Mouse (Mus musculus) urinary bladder, postnatal 10 days (tissue): ENCODE data around the gene Pde6h.

Experiments
- DNase-seq: peaks from one replicate; pipeline ENCODE4 v3.0.0; 2022; ENCODE audit warnings: low spot score

Pde6h gene

DNA sequence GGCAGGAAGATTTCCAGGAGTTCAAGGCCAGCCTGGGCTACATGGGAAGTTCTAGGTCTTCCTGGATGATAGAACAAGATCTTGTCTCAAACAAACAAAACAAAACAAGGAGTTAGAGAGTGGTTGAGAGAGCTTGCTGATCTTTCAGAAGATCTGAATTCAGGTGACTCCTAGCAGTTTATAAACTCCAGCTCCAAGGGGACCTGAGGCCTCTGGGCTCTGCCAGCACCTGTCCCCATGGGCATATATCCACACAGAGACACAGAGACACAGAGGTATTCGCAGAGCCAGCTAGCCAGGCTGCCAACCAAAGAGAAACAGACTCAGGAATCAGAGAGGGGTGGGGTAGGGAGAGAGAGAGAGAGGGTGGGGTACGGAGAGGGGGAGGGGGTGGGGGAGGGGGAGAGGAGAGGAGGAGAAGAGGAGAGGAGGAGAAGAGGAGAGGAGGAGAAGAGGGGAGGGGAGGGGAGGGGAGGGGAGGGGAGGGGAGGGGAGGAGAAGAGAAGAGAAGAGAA, 10.8 kb upstream of the Pde6h start:
- no peak for DNase-seq

DNA sequence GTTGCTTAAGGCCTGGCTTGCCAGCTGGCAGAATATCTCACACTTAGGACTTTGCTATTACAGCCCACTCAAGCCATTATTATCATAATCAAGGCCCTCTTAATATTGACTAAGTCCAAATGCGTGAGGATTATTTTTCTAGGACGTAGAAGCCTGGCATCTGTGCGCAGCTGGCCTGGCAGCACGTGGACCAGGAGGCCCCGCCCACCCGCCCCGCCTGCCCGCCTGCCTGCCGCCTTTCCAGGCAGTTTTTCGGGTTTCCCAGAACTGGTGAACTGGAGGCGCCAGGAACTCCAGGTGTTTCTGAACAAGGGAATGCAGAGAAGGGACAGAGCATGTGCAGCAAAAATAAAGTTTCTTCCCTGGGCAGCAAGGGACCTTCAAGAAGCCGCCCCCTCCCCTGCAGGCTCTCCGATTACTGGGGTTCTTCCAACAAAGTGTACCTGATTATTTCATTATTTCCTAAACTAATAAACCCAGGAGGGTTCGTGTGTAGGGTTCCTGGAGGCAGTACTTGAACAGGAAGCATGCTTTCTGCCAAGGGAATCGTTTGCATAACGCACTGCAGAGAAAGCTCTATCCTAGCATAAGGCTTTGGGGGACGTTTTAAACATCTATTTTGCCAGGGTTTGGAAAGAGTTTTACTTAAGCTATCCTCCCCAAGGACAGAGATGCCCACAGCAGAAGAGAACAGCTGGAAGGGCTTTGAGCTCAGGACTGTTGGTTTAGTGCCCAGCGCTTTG, 10.1 kb upstream of the Pde6h start:
- DNase-seq, result no peak

DNA sequence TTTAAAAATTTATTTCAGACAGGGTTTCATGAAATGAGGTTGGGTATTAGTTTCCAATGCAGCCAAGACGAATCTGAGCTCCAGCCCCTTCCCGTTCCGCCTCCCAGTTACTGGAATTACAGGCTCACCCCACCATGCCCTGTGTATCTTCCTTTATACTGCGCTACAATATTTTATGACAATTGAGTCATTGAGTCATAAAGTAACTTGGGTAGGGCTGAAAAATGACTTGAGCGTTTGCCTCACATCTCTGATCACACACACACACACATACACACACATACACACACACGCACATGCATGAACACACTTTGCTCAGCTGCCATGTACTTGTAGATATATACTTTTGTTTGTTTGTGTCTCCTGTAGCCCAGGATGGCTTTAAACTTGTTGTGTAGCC, 9.4 kb upstream of the Pde6h start:
- no peak for DNase-seq

DNA sequence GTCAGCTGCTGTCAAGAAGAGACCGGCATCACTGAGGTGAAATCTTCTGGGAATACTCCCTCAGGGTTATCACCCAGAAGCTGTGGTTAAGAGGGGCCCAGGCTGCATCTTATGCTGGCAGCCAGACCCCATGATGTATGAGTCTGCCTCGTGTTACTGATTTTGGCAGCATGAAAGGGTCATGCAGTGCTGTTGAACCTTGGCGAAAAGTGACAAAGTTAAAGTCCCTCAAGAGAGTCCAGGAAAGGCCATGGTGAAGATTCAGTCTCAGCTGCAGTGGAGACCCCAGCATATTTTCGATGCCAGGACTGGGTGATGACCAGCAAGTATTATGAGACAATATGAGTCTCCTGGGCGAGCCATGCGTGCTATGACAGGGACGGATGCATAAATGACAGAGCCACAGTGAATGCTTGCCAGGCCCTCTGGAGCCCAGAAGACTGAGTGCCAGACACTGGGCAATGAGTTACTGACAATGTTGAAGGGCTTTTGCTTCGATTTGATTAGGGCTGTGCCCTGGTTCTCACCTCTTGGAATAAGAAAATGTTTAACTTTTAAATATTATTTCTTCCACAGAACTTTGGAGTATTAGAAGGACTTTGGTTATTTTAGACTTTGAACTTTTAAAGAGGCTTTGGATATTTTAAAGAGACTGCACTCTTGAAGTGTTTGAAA, 7.8 kb upstream of the Pde6h start:
- DNase-seq, result no peak

DNA sequence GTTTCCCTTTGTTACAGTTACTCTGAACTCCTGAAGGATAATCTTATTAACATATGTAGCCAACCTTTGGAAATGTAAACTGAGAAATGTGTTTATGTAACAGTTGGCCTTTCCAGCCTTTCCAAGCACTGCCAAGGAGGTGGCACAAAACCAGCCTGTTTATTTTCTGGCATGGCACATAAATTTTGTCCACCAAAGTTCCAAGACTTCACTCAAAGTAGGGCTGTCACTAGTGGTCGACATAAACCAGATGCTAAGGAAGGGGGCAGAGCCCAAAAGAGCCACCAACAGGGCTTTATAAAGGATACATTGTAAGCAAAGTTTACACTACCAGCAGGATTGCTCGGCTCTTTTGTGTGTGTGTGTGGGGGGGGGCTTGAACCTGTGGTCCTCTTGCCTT, 5.7 kb upstream of the Pde6h start:
- DNase-seq, result no peak

DNA sequence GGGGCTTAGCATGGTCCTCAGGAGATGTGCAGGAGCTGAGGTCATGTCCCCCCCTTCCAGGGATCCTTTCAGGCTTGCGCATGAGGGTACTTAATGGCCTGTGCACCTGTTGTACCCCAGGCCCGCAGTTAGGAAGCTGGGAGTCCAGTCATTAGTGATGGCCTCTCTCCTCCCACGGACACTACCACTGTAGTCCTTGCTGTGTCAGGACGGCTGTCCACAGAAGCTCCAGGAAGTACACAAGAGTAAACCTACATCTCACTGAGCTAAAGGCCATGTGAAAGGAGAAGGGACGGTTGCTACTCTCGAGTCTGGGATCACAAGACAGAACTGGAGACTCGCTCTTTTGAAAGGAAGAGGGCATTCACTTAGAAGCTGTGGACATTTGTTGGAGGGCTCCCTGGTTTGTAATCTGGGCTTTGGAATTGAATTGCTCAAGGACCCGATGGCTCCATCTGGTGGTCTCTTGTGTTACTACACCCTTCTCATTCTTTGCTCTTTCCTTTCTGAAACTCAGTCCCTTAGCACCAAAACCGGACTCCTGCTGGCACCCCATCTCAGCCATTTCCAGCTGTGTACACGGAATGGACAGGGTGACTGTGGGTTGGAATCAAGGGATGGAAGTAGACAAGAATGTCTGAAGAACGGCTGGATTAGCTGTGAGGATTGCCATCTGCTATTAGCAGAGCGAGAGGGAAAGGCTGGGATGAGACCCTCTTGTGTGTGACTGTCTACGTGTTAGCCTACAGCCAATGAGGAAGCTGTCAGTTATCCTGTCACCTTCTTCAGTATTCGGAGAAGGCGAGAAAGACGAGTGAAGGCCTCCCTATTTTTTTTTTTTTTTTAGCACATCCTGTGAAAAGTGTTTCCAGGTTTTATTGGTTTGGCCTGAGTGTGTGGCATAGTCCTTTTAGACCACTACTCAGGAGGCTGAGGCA, 3.0 kb upstream of the Pde6h start:
- DNase-seq, result peak; percentile 24

DNA sequence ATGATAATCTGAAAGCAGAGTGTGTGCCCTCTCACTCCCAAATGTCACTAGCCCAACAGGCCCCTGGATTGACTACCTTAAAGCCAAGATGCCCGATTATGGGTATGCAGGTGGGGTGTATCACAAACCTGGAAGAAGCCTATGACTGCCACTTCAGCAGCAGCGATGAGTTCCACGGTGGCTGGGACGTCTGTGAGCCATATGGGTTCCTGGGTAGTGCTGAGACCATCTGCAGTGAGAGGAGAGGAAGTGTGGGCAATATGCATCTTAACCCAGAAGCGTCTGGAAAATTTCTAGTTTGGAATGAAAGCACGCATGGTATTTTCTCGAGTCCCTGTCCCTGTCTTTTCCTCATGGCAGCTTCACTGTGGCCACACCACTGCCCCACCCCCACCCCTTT, 2.0 kb upstream of the Pde6h start:
- DNase-seq, result no peak

DNA sequence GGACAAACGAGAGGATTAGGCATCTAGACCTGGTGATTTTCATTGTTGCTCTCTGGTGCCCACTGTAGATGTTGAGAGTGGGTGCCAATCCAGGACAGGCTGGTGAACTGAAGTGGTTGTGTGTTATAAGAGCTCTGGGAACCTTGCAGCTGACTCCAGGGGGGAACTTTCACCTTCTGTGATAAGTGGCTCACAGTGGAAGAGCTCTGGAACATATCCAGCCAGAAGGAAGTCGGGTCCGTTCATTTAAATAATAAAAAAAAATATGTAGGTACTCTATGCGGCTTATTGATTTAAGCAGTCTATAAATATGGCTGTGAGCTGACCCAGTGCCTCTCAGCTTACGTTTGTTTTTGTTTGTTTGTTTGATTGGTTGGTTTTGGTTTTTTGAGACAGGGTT, 1.6 kb upstream of the Pde6h start, which contains the start of gene Erp27:
Erp27 (minus strand) TSS at position 101 of the 400 bp plus-strand sequence.
- no peak for DNase-seq

DNA sequence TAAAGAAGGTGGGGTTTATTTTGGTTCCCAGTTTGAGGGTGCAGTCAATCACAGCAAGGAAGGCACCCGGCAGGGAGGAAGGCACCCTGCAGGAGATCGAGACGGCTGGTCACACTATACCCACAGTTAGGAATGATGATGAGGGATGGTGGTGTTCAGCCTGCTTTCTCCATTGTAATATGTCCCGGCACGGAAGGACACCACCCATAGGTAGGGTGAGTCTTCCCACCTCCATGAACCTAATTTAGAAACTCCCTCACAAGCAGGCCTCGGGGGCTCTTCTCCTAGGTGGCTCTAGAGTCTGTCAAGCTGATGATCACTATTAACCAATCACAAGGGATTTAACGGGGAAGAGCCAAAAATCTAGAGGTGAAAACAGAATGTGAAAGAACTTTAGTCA, 761 bp upstream of the Pde6h start:
- DNase-seq, result no peak

DNA sequence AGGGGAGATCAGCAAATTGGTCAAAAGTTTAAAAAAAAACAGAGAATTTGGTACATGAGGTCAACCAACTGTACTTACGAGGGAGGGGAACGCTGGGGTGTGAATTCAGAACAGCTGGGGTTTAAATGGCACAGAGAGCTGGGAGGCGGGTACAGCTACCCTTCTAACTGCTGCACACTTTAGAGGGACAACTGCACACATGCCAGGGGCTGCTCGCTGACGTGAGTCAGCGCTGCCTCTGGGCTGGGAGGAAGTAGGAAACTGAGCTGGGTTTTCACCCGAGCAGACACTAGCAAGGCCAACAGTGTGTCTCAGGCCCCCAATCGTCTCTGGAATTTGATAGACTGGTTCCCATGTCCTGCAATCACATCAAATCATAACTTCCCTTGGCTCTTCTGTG, 1.4 kb downstream of the Pde6h start:
- no peak for DNase-seq

DNA sequence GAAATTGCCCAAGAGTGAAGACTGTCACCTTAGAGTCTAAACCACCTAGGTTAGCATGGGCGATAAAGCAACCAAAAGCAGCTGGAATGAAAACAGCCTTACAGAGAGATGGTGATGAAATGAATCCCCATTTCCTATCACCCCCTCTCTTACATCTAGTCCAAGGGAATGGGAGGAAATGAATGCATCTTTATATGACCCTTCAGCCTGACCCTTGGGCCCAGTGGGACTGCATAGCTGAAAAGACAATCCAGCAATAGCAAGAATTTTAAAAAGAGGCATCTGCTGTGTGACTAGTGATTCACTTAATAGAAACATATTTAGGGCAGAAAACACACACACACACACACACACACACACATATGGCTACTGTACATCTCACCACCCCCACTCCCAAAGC, 4.0 kb downstream of the Pde6h start:
- no peak for DNase-seq

DNA sequence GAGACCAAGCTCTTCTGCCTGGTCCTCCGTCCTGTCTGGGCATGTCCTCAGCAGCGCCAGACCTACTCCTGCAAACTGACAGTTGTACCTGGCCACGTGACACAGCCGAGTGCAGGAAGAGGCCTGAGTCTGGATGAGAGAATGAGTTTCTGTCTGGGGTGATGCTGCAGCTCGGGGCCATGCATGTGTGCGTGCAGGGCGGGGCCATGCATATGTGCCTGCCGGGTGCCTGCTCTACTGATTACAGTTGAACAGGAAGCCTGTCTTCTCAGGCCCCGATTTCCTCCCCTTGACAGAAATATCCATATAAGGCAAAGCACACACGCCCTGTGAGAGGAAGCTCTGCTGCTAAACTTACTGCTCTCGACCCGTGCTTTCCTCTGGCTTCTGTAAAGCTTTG, 7.0 kb downstream of the Pde6h start:
- no peak for DNase-seq

DNA sequence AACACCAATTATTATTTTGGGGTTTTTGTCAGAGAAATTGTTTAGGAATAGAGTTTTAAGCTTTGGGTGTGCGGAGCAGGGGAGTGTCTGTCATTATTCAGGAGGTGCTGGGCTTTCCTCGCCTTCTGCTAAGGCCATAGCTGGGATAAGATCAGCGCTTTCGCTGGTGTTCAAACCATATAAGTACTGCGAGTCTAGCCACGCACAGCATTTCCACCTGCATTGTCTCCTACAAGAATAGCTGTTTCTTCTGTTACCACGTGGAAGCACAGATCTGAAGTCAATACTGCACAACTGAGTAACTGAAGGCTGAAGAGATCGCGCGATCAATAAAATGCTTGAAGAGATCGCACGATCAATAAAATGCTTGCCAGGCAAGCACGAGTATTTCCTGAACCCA, 7.6 kb downstream of the Pde6h start:
- no peak for DNase-seq

DNA sequence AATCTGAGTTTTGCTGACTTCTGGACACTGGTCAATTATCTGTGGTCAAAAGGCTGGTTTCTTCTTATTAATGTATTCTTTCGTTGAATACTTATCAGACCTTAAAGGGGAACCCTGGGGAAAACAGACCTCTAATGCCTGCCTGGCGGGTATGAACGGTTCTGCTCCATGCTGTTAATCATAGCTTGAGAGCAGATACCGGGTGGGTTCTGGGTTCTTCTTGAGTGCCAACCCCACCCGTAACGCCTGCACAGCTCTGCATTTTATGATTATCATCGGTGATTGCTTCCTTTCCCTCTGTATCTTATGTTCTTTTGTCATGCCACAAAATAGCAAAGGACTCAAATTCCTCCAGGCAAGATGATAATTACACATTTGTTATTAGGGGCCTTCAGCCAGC, 10.4 kb downstream of the Pde6h start:
- DNase-seq, result no peak

DNA sequence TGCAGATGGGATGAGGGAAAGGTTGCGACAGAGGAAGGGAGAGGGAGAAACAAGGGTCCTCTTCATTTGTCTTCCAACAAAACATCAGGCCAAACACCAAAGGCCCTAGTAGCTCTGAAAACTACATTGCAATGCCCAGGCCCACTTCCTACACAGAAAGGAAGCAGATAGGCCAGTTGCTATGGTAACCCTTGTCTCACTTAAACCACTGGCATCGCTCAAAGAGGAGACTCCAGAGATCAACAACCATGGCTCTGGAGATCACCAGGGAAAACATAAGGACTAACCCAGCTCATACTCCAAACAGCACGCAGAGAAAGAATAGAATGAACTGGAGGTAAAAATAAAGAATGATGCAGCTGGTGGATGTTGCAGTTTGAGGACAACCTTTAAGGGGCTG, 11.6 kb downstream of the Pde6h start:
- DNase-seq, result no peak

DNA sequence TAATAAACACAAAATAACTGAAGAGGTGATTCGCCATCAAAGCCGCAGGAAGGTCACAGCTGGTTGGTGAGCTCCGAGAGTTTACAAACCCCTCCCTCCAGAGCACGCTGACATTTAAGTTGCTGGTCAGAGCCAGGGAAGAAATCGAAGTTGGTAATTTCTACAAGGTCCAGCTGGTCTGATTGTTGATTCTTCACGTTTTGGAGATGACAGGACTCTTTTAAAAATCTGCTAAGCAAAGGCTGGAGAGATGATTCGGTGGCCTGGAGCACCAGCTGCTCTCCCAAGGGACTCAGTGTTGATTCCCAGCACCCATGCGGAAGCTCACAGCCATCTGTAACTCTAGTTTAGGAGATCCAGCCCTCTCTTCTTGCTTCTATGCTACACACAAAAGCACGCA, 12.7 kb downstream of the Pde6h start:
- no peak for DNase-seq

DNA sequence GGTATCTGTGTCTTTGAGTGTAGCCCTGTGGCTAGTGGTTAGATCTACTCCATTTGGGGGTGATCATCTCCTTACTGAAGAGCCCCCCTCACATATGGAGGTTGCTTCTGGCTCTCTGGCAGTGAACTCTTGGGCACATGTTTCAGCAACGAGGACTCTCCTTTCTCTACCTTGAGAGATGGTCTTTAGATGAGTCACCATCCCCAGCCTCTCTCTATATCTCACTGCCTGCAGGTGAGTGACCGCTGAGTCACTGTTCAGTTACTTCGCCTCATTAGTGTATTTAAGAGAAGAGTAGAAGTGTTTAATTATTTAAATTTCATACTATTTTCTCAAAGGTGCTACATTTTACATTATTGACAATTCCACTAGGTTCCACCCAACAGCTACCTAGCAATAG, 13.5 kb downstream of the Pde6h start:
- no peak for DNase-seq

DNA sequence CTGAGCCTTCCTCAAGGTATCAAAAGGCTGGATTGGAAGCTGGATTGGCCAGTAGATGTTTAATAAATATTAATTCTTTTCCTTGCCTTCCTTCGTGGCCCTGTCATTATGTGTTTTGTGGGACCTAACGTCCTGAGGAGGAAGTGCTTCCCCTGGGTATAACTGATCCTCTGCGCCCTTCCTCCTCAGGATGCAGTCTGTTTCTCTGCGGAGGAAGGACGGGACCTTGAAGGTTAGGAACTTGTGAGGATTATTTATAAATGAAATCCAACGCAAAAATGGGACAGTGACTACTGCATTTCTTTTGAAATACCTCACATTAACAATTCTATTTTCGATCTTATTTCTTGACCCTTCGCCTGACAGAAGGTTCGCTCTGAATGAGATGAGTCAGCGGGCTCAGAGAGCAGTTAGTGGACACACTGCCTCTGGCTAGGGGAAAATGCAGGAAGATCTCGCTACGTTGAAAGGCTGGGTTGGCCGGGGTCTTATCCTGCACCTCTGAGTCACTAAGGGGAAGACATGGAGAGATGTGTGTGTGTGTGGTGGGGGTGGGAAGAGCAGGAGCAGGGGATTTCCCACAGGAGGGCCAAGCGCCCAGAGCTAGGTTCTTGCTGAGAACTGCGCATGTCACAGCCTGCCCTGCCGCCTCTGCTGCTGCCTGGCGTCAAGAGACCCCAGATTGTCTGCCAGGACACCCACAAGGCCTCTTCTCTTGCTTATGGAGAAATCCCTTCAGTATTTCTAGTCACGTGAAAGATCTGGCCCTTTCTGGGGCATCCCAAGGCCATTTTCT, 14.9 kb downstream of the Pde6h start:
- no peak for DNase-seq

DNA sequence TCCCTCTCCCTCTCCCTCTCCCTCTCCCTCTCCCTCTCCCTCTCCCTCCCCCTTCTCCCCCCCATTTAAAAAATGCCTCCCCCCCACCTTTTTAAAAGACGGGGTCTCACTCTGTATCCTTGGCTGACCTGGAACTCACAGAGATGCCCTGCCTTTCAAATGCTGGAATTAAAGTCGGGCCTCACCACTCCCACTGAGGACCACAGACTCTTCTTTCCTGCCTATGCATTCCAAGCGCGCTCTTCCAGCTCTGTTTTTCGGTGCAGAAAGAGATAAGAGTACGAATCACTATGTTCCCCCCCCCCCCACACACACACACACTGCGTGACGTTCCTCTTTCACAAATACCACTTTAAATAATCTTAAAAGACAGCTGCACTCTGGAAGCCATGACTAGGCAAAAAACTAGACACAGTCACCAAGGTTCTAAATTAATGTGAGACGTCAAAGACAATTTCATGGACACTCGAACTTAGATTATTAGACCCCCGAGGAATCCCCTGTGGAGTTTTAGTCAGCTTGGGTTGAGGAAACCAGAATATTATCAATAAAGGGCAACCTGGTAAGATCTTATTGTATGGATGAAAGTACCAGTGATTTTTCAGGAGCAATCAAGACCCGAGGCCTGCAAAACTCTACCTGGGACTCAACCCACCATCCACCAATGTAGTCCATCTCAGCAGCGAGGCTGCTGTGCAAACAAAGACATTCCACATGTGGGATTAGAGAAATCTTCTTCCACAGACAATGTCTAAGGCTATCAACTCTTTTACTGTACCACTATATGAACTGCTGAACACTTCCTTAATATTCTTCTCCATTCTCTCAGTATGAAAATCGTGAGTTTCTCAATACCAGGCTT, 15.9 kb downstream of the Pde6h start:
- no peak for DNase-seq

DNA sequence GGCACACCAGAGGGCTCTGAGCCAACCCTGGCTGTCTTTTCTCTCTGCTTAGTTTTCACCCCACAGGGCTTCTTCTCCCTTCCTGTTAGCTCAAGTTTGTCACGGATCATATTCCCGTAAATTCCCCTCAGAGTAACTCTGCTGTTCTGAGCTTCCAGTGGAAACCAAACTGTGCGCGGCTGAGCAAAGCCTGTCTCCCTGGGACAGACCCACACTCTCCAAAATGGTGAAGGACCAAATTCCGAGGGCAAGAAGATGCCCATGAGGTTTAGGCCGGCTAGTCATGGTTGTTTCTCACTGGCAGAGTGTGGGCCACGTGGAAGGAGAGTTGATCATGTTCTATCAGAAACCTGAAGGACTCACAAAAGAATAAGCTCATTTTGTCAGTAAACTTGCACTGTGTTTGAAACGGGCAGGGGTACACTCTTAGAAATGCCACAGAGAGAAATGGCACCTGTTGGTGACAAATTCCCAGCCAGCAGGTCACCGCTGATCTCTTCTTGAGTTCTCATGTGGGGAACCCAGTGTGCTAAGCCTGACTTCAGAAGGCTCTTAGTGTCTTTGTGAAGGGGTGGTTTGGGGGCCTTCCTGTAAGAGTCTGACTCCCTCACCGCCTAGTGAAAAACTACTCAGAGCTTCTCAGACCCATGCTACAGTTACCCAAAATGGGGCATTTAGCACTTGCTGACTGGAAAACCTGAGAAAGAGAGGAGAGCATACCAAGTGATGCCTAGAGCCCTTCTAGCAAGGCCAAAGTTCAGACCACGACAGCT, 16.7 kb downstream of the Pde6h start:
- no peak for DNase-seq
